Mouse (Mus musculus) embryonic fibroblast, embryonic 13.5 days (primary cell): ENCODE results near the gene Nfib.

Experiments used
- CTCF ChIP-seq: IDR thresholded peaks from 2 replicates; pipeline ENCODE4 v1.5.1; 2011; ENCODE audit warnings: mild to moderate bottlenecking, control low read depth, low read length, moderate library complexity, borderline replicate concordance; ENCODE audit not compliant: insufficient read depth
- POLR2A ChIP-seq: IDR thresholded peaks from 2 replicates; pipeline ENCODE4 v1.6.1; 2011; ENCODE audit warnings: low read depth, mild to moderate bottlenecking, control low read depth, low read length, moderate library complexity

- no peak for TF ChIP-seq POLR2A
- no peak for TF ChIP-seq CTCF
These were observed 252.2 kb downstream of the Nfib start for GRCm38 (mm10) chr4:82453341-82453740.
